Mouse (Mus musculus) lung, postnatal 0 days (tissue): Measurements from ENCODE around the gene Xpot. TPM values are rescaled to one million over a fixed set of nuclear protein-coding genes. Genes with fewer than 3 reads are reported as not detected.

Source experiments
- ATAC-seq: fragments of 200-750 bp; cut with Nextera tagmentation; 2 replicates; pipeline ENCODE4 v1.8.0; 2017; ENCODE audit warnings: moderate library complexity
- DNase-seq: peaks from one replicate; pipeline ENCODE4 v3.0.0-alpha.2; 2016; ENCODE audit warnings: low spot score
- H3K27ac ChIP-seq: fragments of 300-500 bp; sonication (generic); 2 replicates; pipeline ENCODE4 v1.5.1; 2014; ENCODE audit warnings: antibody characterized with exemption, mild to moderate bottlenecking, low read length, mixed read lengths
- H3K27me3 ChIP-seq: fragments of 300-500 bp; sonication (generic); replicated peaks from 2 replicates; pipeline ENCODE4 v1.6.1; 2014; ENCODE audit warnings: low read length, mixed read lengths; ENCODE audit not compliant: insufficient read depth
- H3K36me3 ChIP-seq: fragments of 300-500 bp; sonication (generic); 2 replicates; pipeline ENCODE4 v1.6.1; 2014; ENCODE audit warnings: low read length, mixed read lengths; ENCODE audit not compliant: insufficient read depth
- H3K4me1 ChIP-seq: fragments of 300-500 bp; sonication (generic); 2 replicates; pipeline ENCODE4 v1.6.1; 2014; ENCODE audit warnings: antibody characterized with exemption, low read depth, low read length, mixed read lengths; ENCODE audit not compliant: insufficient read depth
- H3K4me2 ChIP-seq: fragments of 300-500 bp; sonication (generic); replicated peaks from 2 replicates; pipeline ENCODE4 v1.6.1; 2014; ENCODE audit warnings: low read depth, mild to moderate bottlenecking, low read length, moderate library complexity, mixed read lengths
- H3K4me3 ChIP-seq: fragments of 300-500 bp; sonication (generic); 2 replicates; pipeline ENCODE4 v1.5.1; 2014; ENCODE audit warnings: low read depth, low read length
- H3K9ac ChIP-seq: fragments of 300-500 bp; sonication (generic); replicated peaks from 2 replicates; pipeline ENCODE4 v1.6.1; 2014; ENCODE audit warnings: low read depth, mild to moderate bottlenecking
- H3K9me3 ChIP-seq: fragments of 300-500 bp; sonication (generic); 2 replicates; pipeline ENCODE4 v1.6.1; 2016; ENCODE audit warnings: low read length, mixed read lengths
- CTCF ChIP-seq: IDR thresholded peaks from 2 replicates; pipeline ENCODE4 v1.5.1; 2016; ENCODE audit warnings: antibody characterized with exemption, mild to moderate bottlenecking
- EP300 ChIP-seq: IDR thresholded peaks from 2 replicates; pipeline ENCODE4 v1.6.1; 2016; ENCODE audit warnings: antibody characterized with exemption, mild to moderate bottlenecking, control low read depth
- WGBS: fragments of 180-500 bp; shearing (Covaris S2); extraction: QIAGEN DNeasy Blood & Tissue Kit; methylation state at CpG from one replicate; pipeline ENCODE4 v1.1.7; 2014; 5-methylcytosine and 5-hydroxymethylcytosine counted together
- polyA plus RNA-seq: library from polyadenylated mRNA; unstranded; fragments of >200 nt; fragmentation: Nextera tagmentation; extraction: Ambion mirVana; gene quantifications from 2 replicates; pipeline ENCODE4 v1.2.1, GENCODE M21; 2015

Gene Xpot
- polyA plus RNA-seq, 1 experiment from 2014 or later: 19.9 TPM

GRCm38 (mm10) chr10:121640150-121640930, 14.2 kb upstream of the Xpot start:
- DNase-seq: peak; percentile 37
- H3K9me3 ChIP-seq: no peaks in the 10 kb centered on the region
- 46% methylated on average over 6 of the region's 6 CpGs for WGBS
- peaks cover 15% of the 10 kb centered on the region; the same call in 1 of the 2 replicates for H3K27me3 ChIP-seq
- H3K4me3 ChIP-seq: peak overlapping the region; percentile 48; the same call in 1 of the 2 replicates
- no peaks in the 10 kb centered on the region; the same call in 1 of the 2 replicates for H3K4me1 ChIP-seq
- no peak for ATAC-seq
- H3K36me3 ChIP-seq: no peaks in the 10 kb centered on the region
- peak overlapping the region; percentile 95; the same call in 1 of the 2 replicates for H3K4me2 ChIP-seq
- no peak overlapping the region for H3K9ac ChIP-seq
- H3K27ac ChIP-seq: no peak overlapping the region
- TF ChIP-seq CTCF (peak; percentile 66), EP300 (no peak)

- Histone ChIP-seq H3K4me1 (no peaks in the 10 kb centered on the region; the same call in 1 of the 2 replicates), H3K36me3 (no peaks in the 10 kb centered on the region), H3K27me3 (peaks cover 15% of the 10 kb centered on the region; the same call in 1 of the 2 replicates), H3K4me2 (no peak overlapping the region), H3K9ac (no peak overlapping the region), H3K9me3 (no peaks in the 10 kb centered on the region), H3K4me3 (no peak overlapping the region), H3K27ac (no peak overlapping the region)
- ATAC-seq (no peak), DNase-seq (no peak)
- WGBS: 85% methylated on average over 5 of the region's 5 CpGs
- no peak for TF ChIP-seq CTCF
- no peak for TF ChIP-seq EP300
Measured at GRCm38 (mm10) chr10:121639573-121639972, 13.4 kb upstream of the Xpot start.

- WGBS: 78% methylated on average over 6 of the region's 6 CpGs
- Histone ChIP-seq H3K4me3 (no peak overlapping the region), H3K27ac (no peak overlapping the region), H3K9me3 (no peaks in the 10 kb centered on the region), H3K9ac (no peak overlapping the region), H3K36me3 (no peaks in the 10 kb centered on the region), H3K4me1 (no peaks in the 10 kb centered on the region), H3K4me2 (no peak overlapping the region), H3K27me3 (peaks cover 8% of the 10 kb centered on the region; the same call in 1 of the 2 replicates)
- TF ChIP-seq CTCF (no peak), EP300 (no peak)
- DNase-seq: no peak
- ATAC-seq: no peak
Measured at GRCm38 (mm10) chr10:121636276-121636675, 10.1 kb upstream of the Xpot start.

- DNase-seq: no peak
- no peak for ATAC-seq
- no peaks in the 10 kb centered on the region for H3K36me3 ChIP-seq
- no peaks in the 10 kb centered on the region for H3K27me3 ChIP-seq
- H3K9me3 ChIP-seq: no peaks in the 10 kb centered on the region
- H3K9ac ChIP-seq: no peak overlapping the region
- H3K4me1 ChIP-seq: no peaks in the 10 kb centered on the region
- no peak overlapping the region for H3K27ac ChIP-seq
- TF ChIP-seq EP300 (no peak), CTCF (no peak)
- H3K4me2 ChIP-seq: no peak overlapping the region
- WGBS: 43% methylated on average over 1 of the region's 1 CpGs
- H3K4me3 ChIP-seq: no peak overlapping the region
Measured at GRCm38 (mm10) chr10:121634159-121634558, 8.0 kb upstream of the Xpot start.

- TF ChIP-seq CTCF (no peak), EP300 (no peak)
- no peak for ATAC-seq
Measured at GRCm38 (mm10) chr10:121628561-121629040, 2.5 kb upstream of the Xpot start.

GRCm38 (mm10) chr10:121627216-121627852, 1.2 kb upstream of the Xpot start:
- Histone ChIP-seq H3K9ac (no peak overlapping the region), H3K4me2 (peak overlapping the region; percentile 74), H3K36me3 (0 out of 2 replicates have a peak, but pooled peaks cover 1% of the 10 kb centered on the region), H3K27me3 (no peaks in the 10 kb centered on the region), H3K4me3 (peak overlapping the region; percentile 73; the same call in 1 of the 2 replicates), H3K9me3 (no peaks in the 10 kb centered on the region), H3K27ac (no peak overlapping the region), H3K4me1 (no peaks in the 10 kb centered on the region; the same call in 1 of the 2 replicates)
- WGBS: 78% methylated on average over 10 of the region's 10 CpGs
- DNase-seq: no peak
- TF ChIP-seq EP300 (no peak), CTCF (no peak)
- ATAC-seq: no peak

More at GRCm38 (mm10) chr10:121628561-121629040, 2.5 kb upstream of the Xpot start:
- 83% methylated on average over 6 of the region's 6 CpGs for WGBS
- H3K4me3 ChIP-seq: no peak overlapping the region
- H3K4me2 ChIP-seq: no peak overlapping the region
- no peak overlapping the region for H3K9ac ChIP-seq
- H3K27me3 ChIP-seq: no peaks in the 10 kb centered on the region
- H3K9me3 ChIP-seq: no peaks in the 10 kb centered on the region
- no peak for DNase-seq
- H3K36me3 ChIP-seq: no peaks in the 10 kb centered on the region
- no peaks in the 10 kb centered on the region; the same call in 1 of the 2 replicates for H3K4me1 ChIP-seq
- H3K27ac ChIP-seq: no peak overlapping the region
